Mouse (Mus musculus) monocyte, adult 2 months (primary cell): ENCODE results near the gene Cxcr5.
"Not testable (repeated sequence)": the region's sequence is repeated elsewhere in the genome, so short reads cannot be mapped to it uniquely, and the experiment has no call there.

Experiments used
- DNase-seq, 2 experiments: peaks; one replicate each; pipeline ENCODE4 v3.0.0; 2022; ENCODE audit warnings: low spot score in 2 of 2, low read depth in 1 of 2

The Cxcr5 gene

DNA sequence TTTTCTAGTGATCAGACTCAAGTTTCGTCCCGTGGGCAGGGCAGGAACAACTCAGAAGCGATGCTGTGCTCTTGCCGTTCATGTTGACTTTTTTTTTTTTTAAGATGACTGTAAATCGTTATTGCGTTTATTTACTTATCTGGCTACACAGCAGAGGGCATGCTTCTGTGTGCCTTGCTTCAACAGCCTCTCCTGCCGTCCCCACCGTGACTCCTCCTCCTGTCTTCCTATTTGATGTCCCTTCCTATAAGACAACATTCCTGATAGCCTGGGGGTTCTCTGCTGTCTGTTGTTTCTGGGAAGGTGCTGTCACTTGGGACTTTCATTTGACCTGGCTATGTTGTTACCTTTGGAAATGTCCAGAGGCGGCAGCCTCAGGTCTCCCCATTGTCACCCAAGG lies 26.9 kb upstream of the Cxcr5 start:
- DNase-seq, result no peak

GRCm38 (mm10) chr9:44587262-44588160 lies 25.8 kb upstream of the Cxcr5 start:
- no peak for DNase-seq

GRCm38 (mm10) chr9:44586640-44587261 lies 25.1 kb upstream of the Cxcr5 start:
- no peak for DNase-seq

- DNase-seq, result peak; percentile 68 to 72
Observed at GRCm38 (mm10) chr9:44582390-44582789, 20.7 kb upstream of the Cxcr5 start.

GRCm38 (mm10) chr9:44581423-44581822 lies 19.7 kb upstream of the Cxcr5 start:
- peak in 1 of 2 experiments; percentile 13 for DNase-seq

DNA sequence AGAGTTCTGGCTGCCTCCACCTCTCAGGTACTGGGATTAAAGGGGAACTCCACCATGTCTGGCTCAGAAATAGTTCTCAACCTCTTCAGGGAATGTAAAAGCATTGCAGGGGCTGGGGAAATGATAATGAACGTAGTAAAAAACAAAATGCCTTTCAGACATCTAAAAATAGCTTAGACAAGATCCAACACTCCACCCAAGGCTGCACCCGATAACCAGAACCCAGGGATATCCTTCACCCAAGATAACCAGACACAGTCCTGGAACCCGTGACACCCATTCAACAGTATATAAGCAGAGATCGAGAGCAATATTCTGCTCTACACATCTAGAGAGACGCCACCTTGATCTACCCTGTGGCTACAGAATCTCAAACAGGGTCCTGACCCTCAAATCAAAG lies 18.4 kb upstream of the Cxcr5 start:
- DNase-seq, result no peak

DNA sequence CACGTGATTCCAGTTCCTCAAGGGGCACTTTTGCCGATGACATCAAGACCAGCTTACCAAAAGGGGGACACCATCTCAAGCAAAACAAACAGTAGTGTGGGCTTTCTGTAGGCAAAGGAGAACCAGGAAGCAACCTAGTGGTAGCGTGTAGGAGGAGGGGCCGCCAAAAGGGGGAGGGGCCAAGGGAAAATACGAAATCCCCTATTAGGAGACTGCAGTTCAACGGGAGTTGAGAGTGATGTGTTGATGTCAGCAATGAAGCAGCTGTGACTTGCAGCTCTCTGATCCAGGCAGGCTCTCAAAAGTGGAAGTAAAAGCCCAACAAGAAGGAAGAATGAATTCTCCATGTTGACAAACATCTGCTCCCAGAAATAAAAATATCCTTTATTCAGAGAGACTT lies 17.7 kb upstream of the Cxcr5 start:
- peak; percentile 86 to 88 for DNase-seq

- DNase-seq, result not testable (repeated sequence)
Observed at GRCm38 (mm10) chr9:44576046-44576445, 14.4 kb upstream of the Cxcr5 start.

- DNase-seq, result no peak
Observed at GRCm38 (mm10) chr9:44575095-44575494, 13.4 kb upstream of the Cxcr5 start.

DNA sequence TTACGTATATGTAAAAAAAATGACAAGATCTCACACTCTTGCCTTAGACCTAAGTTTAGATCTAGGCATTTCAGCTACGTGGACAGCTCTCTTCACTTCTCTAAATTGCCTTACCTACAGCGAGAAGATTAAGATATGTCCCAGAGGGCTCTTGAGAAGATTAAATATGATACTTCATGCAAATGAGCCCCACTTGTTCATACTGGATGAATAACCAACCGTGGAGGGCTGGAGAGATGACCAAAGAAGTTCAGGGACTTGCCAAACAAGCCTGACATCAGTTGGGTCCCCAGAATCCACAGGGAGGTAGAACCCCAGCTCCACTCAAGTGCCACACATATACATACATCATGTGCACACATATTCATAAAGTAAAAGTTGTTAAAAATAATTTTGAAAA lies 11.6 kb upstream of the Cxcr5 start:
- DNase-seq, result no peak

GRCm38 (mm10) chr9:44570939-44571382 lies 9.3 kb upstream of the Cxcr5 start:
- peak in 1 of 2 experiments; percentile 61 for DNase-seq

- DNase-seq, result no peak
Observed at GRCm38 (mm10) chr9:44568083-44568455, 6.4 kb upstream of the Cxcr5 start.

GRCm38 (mm10) chr9:44567338-44568082 lies 5.8 kb upstream of the Cxcr5 start:
- peak; percentile 51 to 60 for DNase-seq

DNA sequence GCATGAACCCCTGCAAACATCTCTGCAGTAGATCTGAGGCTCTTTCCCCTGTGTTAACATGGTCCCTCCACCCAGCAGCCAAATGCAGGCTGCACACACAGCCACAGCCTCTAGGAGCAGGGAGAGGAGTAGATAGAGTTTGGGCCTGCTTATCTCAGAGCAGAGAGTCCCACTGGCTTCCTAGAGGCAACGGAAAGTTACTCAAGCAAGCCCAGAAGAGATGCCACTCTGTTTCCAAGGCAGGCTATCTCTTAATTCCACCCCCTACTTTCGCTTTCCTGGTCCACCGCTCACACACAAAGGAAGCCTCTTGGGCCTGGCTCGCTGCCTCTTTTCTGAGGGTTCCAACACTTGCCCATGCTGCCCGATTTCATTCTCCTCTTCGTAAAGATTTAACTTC lies 3.7 kb upstream of the Cxcr5 start:
- DNase-seq, result no peak

DNA sequence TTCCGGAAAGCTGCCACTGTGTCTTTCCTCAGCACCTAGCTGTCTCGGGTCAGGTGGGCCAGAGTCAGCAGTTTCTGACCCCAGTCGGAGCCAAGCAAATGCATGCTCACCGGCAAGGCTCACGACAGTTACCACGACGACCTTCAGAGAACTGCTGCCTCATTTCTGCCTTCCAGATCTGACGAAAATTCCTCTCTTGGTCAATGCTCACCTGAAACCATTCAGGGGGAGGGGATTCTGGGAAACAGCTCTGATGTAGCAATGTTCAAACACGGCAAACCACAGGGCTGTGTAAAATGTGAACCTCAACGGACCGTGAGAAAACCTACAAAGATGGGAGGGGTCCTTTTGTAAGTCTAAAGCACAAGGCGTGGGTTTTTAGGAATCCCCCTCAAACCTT lies 1.3 kb upstream of the Cxcr5 start:
- no peak for DNase-seq

DNA sequence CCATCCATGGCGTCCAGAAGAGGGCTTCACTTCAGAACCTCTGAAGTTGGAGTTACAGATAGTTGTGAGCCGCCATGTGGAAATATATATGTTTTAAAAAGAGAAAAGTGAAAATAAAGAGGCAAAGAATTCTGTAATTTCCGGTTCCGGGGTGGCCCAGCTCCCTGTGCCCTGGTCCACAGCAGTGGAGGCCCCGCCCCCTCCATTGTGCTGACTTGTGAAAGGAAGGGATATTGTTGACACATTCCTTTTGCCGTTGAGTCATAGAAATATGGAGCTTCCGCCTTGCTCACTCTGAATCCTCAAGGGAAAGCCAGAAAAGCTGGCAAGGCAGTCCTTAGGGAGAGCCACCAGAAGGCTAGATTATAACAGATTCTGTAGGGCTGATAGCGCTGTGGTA lies 9.5 kb downstream of the Cxcr5 start:
- no peak for DNase-seq

- DNase-seq, result peak; percentile 27 to 35
Observed at GRCm38 (mm10) chr9:44551138-44551537, 10.5 kb downstream of the Cxcr5 start.

GRCm38 (mm10) chr9:44548412-44549152 lies 13.1 kb downstream of the Cxcr5 start:
- DNase-seq, result no peak

- DNase-seq, result no peak
Observed at GRCm38 (mm10) chr9:44544986-44545385, 16.7 kb downstream of the Cxcr5 start.

GRCm38 (mm10) chr9:44542364-44542763 lies 19.3 kb downstream of the Cxcr5 start:
- no peak for DNase-seq

- no peak for DNase-seq
Observed at GRCm38 (mm10) chr9:44540676-44541075, 21.0 kb downstream of the Cxcr5 start.
